Mouse (Mus musculus) limb, embryonic 11.5 days (tissue): ENCODE measurements around the gene Olfr532. TPM values are rescaled to one million over a fixed set of nuclear protein-coding genes. Genes with fewer than 3 reads are reported as not detected.

Experiments
- polyA plus RNA-seq: library from polyadenylated mRNA; unstranded; fragments of >200 nt; fragmentation: Nextera tagmentation; extraction: Ambion mirVana; gene quantifications from 2 replicates; pipeline ENCODE4 v1.2.1, GENCODE M21; 2014

Gene Olfr532
- polyA plus RNA-seq, 1 experiment from 2014 or later = not detected

Other genes with a start within 250 kb of the Olfr532 start
- gene Olfr523, start 248.4 kb downstream of the Olfr532 start, polyA plus RNA-seq = not detected in 2 replicates
- not detected in 2 replicates for gene Olfr524, start 215.7 kb downstream of the Olfr532 start, polyA plus RNA-seq
- gene Cd163l1, start 203.4 kb downstream of the Olfr532 start, polyA plus RNA-seq = not detected in 2 replicates
- gene 5830411N06Rik, start 174.4 kb downstream of the Olfr532 start, polyA plus RNA-seq = not detected in 2 replicates
- gene Olfr525, start 100.8 kb downstream of the Olfr532 start, polyA plus RNA-seq = not detected in 2 replicates
- gene Olfr527, start 87.6 kb downstream of the Olfr532 start, polyA plus RNA-seq = not detected in 2 replicates
- not detected in 2 replicates for gene Olfr60, start 60.0 kb downstream of the Olfr532 start, polyA plus RNA-seq
- not detected in 2 replicates for gene Olfr530, start 45.3 kb downstream of the Olfr532 start, polyA plus RNA-seq
- gene Olfr531, start 18.7 kb downstream of the Olfr532 start, polyA plus RNA-seq = not detected in 2 replicates
- not detected in 2 replicates for gene Olfr533, start 41.7 kb upstream of the Olfr532 start, polyA plus RNA-seq
- gene Olfr535, start 62.6 kb upstream of the Olfr532 start, polyA plus RNA-seq = not detected in 2 replicates
- gene Olfr536, start 85.8 kb upstream of the Olfr532 start, polyA plus RNA-seq = not detected in 2 replicates
- gene Olfr538, start 146.2 kb upstream of the Olfr532 start, polyA plus RNA-seq = not detected in 2 replicates
- not detected in 2 replicates for gene Olfr46, start 179.6 kb upstream of the Olfr532 start, polyA plus RNA-seq
- not detected in 2 replicates for gene Olfr61, start 207.3 kb upstream of the Olfr532 start, polyA plus RNA-seq
- gene Olfr53, start 224.8 kb upstream of the Olfr532 start, polyA plus RNA-seq = not detected in 2 replicates
- gene Olfr539, start 238.3 kb upstream of the Olfr532 start, polyA plus RNA-seq = not detected in 2 replicates